ENCODE assay signal across 26 mouse cellular contexts in genomic region chr13:83867211-83867610, GRCm38 (mm10).
DNase-seq lines count a peak whose midpoint lies in the region; ATAC-seq lines count a peak whose summit lies in the region.
"Had no signal": no experiment of that assay in that cellular context is flagged by ENCODE, and none has a peak within 500 bp of the region (broad histone marks: within the 10 kb centered on the region; RNA-seq: fewer than 3 reads in every experiment).

No protein-coding gene starts in this region.

- H3K36me3 ChIP-seq in forebrain, embryonic 14.5 days (ENCODE audit: control insufficient read depth, insufficient read depth, low read length), result no peaks in the 10 kb centered on the region
- no peaks in the 10 kb centered on the region for H3K36me3 ChIP-seq in forebrain, embryonic 11.5 days (ENCODE audit: control insufficient read depth, insufficient read depth, low read length)
- H3K36me3 ChIP-seq in neural tube, embryonic 13.5 days, result no peaks in the 10 kb centered on the region
- H3K36me3 ChIP-seq in midbrain, embryonic 13.5 days, result no peaks in the 10 kb centered on the region
- no peaks in the 10 kb centered on the region for H3K36me3 ChIP-seq in neural tube, embryonic 15.5 days
- H3K36me3 ChIP-seq: embryonic facial prominence, embryonic 15.5 days; heart, embryonic 12.5 days; limb, embryonic 12.5 days; liver, embryonic 13.5 days; stomach, embryonic 15.5 days had no signal

- no peak overlapping the region for H3K4me3 ChIP-seq in forebrain, embryonic 14.5 days (ENCODE audit: low read depth, low read length)
- no peak overlapping the region for H3K4me3 ChIP-seq in forebrain, embryonic 11.5 days (ENCODE audit: low read depth, low read length)
- no peak overlapping the region for H3K4me3 ChIP-seq in neural tube, embryonic 13.5 days
- H3K4me3 ChIP-seq in midbrain, embryonic 13.5 days (replicated peaks), result no peak overlapping the region
- no peak overlapping the region for H3K4me3 ChIP-seq in neural tube, embryonic 15.5 days (replicated peaks)
- H3K4me3 ChIP-seq: embryonic facial prominence, embryonic 15.5 days; heart, embryonic 12.5 days; limb, embryonic 12.5 days; liver, embryonic 13.5 days; stomach, embryonic 15.5 days had no signal

- ATAC-seq in forebrain, embryonic 14.5 days, result no peak
- no peak for ATAC-seq in forebrain, embryonic 11.5 days (replicated peaks; ENCODE audit: low FRiP score)
- ATAC-seq in neural tube, embryonic 13.5 days (ENCODE audit: low read depth), result no peak
- ATAC-seq in midbrain, embryonic 13.5 days, result no peak
- peak; percentile 43; the same call in 1 of the 2 replicates for ATAC-seq in neural tube, embryonic 15.5 days (ENCODE audit: low FRiP score)
- ATAC-seq: inflammation-experienced regulatory T-cells, adult 6 months had no signal

- peak overlapping the region; percentile 40; the same call in 1 of the 2 replicates for H3K27ac ChIP-seq in forebrain, embryonic 14.5 days (ENCODE audit: low read depth, low read length)
- H3K27ac ChIP-seq in forebrain, embryonic 11.5 days (ENCODE audit: low read depth, low read length), result no peak overlapping the region
- H3K27ac ChIP-seq in neural tube, embryonic 13.5 days (replicated peaks), result peak overlapping the region; percentile 81
- H3K27ac ChIP-seq in midbrain, embryonic 13.5 days, result peak overlapping the region; percentile 85
- peak overlapping the region; percentile 70; the same call in 1 of the 2 replicates for H3K27ac ChIP-seq in neural tube, embryonic 15.5 days (replicated peaks)
- H3K27ac ChIP-seq: embryonic facial prominence, embryonic 15.5 days; kidney, postnatal 0 days; limb, embryonic 12.5 days; liver, embryonic 13.5 days; stomach, embryonic 15.5 days had no signal

- DNase-seq in forebrain, embryonic 14.5 days (ENCODE audit: low spot score), result no peak
- no peak for DNase-seq in forebrain, embryonic 11.5 days (ENCODE audit: low spot score)
- no peak for DNase-seq in neural tube, embryonic 10.5 days (ENCODE audit: extremely low spot score, low spot score)
- DNase-seq in left cerebral cortex, adult 8-10 months (ENCODE audit: low spot score in 2 of 2), result no peak
- no peak for DNase-seq in thymus, postnatal 0 days (ENCODE audit: low spot score)
- DNase-seq: adrenal gland, postnatal 10 days; cerebellum, adult 9-10 months; gastrocnemius, postnatal 10 days; heart, adult 18-20 months; heart, postnatal 10 days; kidney, adult 2 months; liver, embryonic 13.5 days; lung, adult 2 months; lung, postnatal 14 days; right cerebral cortex, adult 18-20 months; right cerebral cortex, postnatal 4 days; thymus, postnatal 4 days had no signal

- H3K4me2 ChIP-seq in forebrain, embryonic 14.5 days (ENCODE audit: low read length), result no peak overlapping the region
- H3K4me2 ChIP-seq in forebrain, embryonic 11.5 days (ENCODE audit: low read depth, low read length, severe bottlenecking), result no peak overlapping the region
- H3K4me2 ChIP-seq in neural tube, embryonic 13.5 days, result no peak overlapping the region
- no peak overlapping the region for H3K4me2 ChIP-seq in midbrain, embryonic 13.5 days (replicated peaks)
- no peak overlapping the region for H3K4me2 ChIP-seq in neural tube, embryonic 15.5 days
- H3K4me2 ChIP-seq: embryonic facial prominence, embryonic 15.5 days; heart, embryonic 12.5 days; limb, embryonic 12.5 days; liver, embryonic 13.5 days; stomach, embryonic 15.5 days had no signal

- peaks cover 19% of the 10 kb centered on the region for H3K4me1 ChIP-seq in forebrain, embryonic 14.5 days (ENCODE audit: control insufficient read depth, insufficient read depth, low read length)
- peaks cover 2% of the 10 kb centered on the region; the same call in 1 of the 2 replicates for H3K4me1 ChIP-seq in forebrain, embryonic 11.5 days (replicated peaks; ENCODE audit: control insufficient read depth, insufficient read depth, low read length)
- peaks cover 23% of the 10 kb centered on the region for H3K4me1 ChIP-seq in neural tube, embryonic 13.5 days (replicated peaks)
- peaks cover 28% of the 10 kb centered on the region for H3K4me1 ChIP-seq in midbrain, embryonic 13.5 days (replicated peaks)
- 0 out of 2 replicates have a peak, but pooled peaks cover 9% of the 10 kb centered on the region for H3K4me1 ChIP-seq in neural tube, embryonic 15.5 days
- H3K4me1 ChIP-seq: embryonic facial prominence, embryonic 15.5 days; heart, embryonic 12.5 days; limb, embryonic 12.5 days; liver, embryonic 13.5 days; stomach, embryonic 15.5 days had no signal

- 55% methylated on average over 1 of the region's 1 CpGs for WGBS in forebrain, embryonic 14.5 days
- 69% methylated on average over 1 of the region's 1 CpGs for WGBS in forebrain, embryonic 11.5 days
- 55% methylated on average over 1 of the region's 1 CpGs for WGBS in neural tube, embryonic 13.5 days
- 45% methylated on average over 1 of the region's 1 CpGs for WGBS in midbrain, embryonic 13.5 days
- 52% methylated on average over 1 of the region's 1 CpGs for WGBS in neural tube, embryonic 15.5 days

- no peak overlapping the region for H3K9ac ChIP-seq in forebrain, embryonic 14.5 days (ENCODE audit: low read length)
- H3K9ac ChIP-seq in forebrain, embryonic 11.5 days (ENCODE audit: low read length), result no peak overlapping the region
- no peak overlapping the region for H3K9ac ChIP-seq in neural tube, embryonic 13.5 days
- no peak overlapping the region for H3K9ac ChIP-seq in midbrain, embryonic 13.5 days (replicated peaks)
- H3K9ac ChIP-seq in neural tube, embryonic 15.5 days (replicated peaks), result no peak overlapping the region
- H3K9ac ChIP-seq: embryonic facial prominence, embryonic 15.5 days; heart, embryonic 12.5 days; limb, embryonic 12.5 days; liver, embryonic 13.5 days; stomach, embryonic 15.5 days had no signal

- H3K9me3 ChIP-seq in forebrain, embryonic 14.5 days (replicated peaks; ENCODE audit: control insufficient read depth, low read length), result no peaks in the 10 kb centered on the region
- H3K9me3 ChIP-seq in forebrain, embryonic 11.5 days (ENCODE audit: control insufficient read depth, low read length), result no peaks in the 10 kb centered on the region
- H3K9me3 ChIP-seq in neural tube, embryonic 13.5 days, result no peaks in the 10 kb centered on the region
- H3K9me3 ChIP-seq in midbrain, embryonic 13.5 days, result no peaks in the 10 kb centered on the region
- no peaks in the 10 kb centered on the region for H3K9me3 ChIP-seq in neural tube, embryonic 15.5 days (replicated peaks)
- H3K9me3 ChIP-seq: embryonic facial prominence, embryonic 15.5 days; heart, embryonic 12.5 days; limb, embryonic 12.5 days; liver, embryonic 13.5 days; stomach, embryonic 15.5 days had no signal

- H3K27me3 ChIP-seq in forebrain, embryonic 14.5 days (replicated peaks; ENCODE audit: control insufficient read depth, insufficient read depth, low read length), result no peaks in the 10 kb centered on the region
- H3K27me3 ChIP-seq in forebrain, embryonic 11.5 days (ENCODE audit: control insufficient read depth, insufficient read depth, low read length), result no peaks in the 10 kb centered on the region
- no peaks in the 10 kb centered on the region for H3K27me3 ChIP-seq in neural tube, embryonic 13.5 days
- no peaks in the 10 kb centered on the region for H3K27me3 ChIP-seq in midbrain, embryonic 13.5 days
- H3K27me3 ChIP-seq in neural tube, embryonic 15.5 days (replicated peaks), result no peaks in the 10 kb centered on the region
- H3K27me3 ChIP-seq: embryonic facial prominence, embryonic 15.5 days; heart, embryonic 12.5 days; limb, embryonic 12.5 days; liver, embryonic 13.5 days; stomach, embryonic 15.5 days had no signal
